Mouse (Mus musculus) heart, embryonic 14.5 days (tissue): Measurements from ENCODE around the gene Aggf1. TPM values are rescaled to one million over a fixed set of nuclear protein-coding genes. Genes with fewer than 3 reads are reported as not detected.

Experiments
- ATAC-seq: fragments of 200-750 bp; cut with Nextera tagmentation; 2 replicates; pipeline ENCODE4 v1.8.0; 2017; ENCODE audit warnings: low read depth, moderate TSS enrichment; ENCODE audit not compliant: insufficient number of reproducible peaks, insufficient read depth, low FRiP score
- H3K27ac ChIP-seq, 2 experiments: fragments of 200-500 bp in 1 of 2; fragments of 300-500 bp in 1 of 2; sonication (generic) in 1 of 2; replicated peaks in 1 of 2; 2 replicates each; pipeline ENCODE4 v1.5.1; 2012 to 2014; ENCODE audit warnings: low read depth in 2 of 2, low read length in 2 of 2, control low read depth in 1 of 2, mild to moderate bottlenecking in 1 of 2, mixed read lengths in 1 of 2; ENCODE audit not compliant: control insufficient read depth in 1 of 2, insufficient read depth in 1 of 2
- H3K27me3 ChIP-seq: fragments of 300-500 bp; sonication (generic); 2 replicates; pipeline ENCODE4 v1.6.1; 2014; ENCODE audit warnings: mild to moderate bottlenecking, low read length, control low read depth; ENCODE audit not compliant: control insufficient read depth, insufficient read depth
- H3K36me3 ChIP-seq: fragments of 300-500 bp; sonication (generic); 2 replicates; pipeline ENCODE4 v1.6.1; 2014; ENCODE audit warnings: mild to moderate bottlenecking, control low read depth, low read length, mixed read lengths; ENCODE audit not compliant: control insufficient read depth, insufficient read depth
- H3K4me1 ChIP-seq, 2 experiments: fragments of 200-500 bp in 1 of 2; fragments of 300-500 bp in 1 of 2; sonication (generic) in 1 of 2; 2 replicates each; pipeline ENCODE4 v1.6.1; 2012 to 2014; ENCODE audit warnings: low read length in 2 of 2, control low read depth in 1 of 2, mixed read lengths in 1 of 2; ENCODE audit not compliant: control insufficient read depth in 2 of 2, insufficient read depth in 2 of 2
- H3K4me2 ChIP-seq: fragments of 300-500 bp; sonication (generic); 2 replicates; pipeline ENCODE4 v1.6.1; 2014; ENCODE audit warnings: mild to moderate bottlenecking, low read length
- H3K4me3 ChIP-seq, 2 experiments: fragments of 200-500 bp in 1 of 2; fragments of 300-500 bp in 1 of 2; sonication (generic) in 1 of 2; 2 replicates each; pipeline ENCODE4 v1.5.1; 2012 to 2014; ENCODE audit warnings: low read length in 2 of 2, mild to moderate bottlenecking in 2 of 2, control low read depth in 1 of 2, low read depth in 1 of 2, moderate library complexity in 1 of 2; ENCODE audit not compliant: control insufficient read depth in 1 of 2, insufficient read depth in 1 of 2
- H3K9ac ChIP-seq: fragments of 300-500 bp; sonication (generic); 2 replicates; pipeline ENCODE4 v1.6.1; 2014; ENCODE audit warnings: mild to moderate bottlenecking, low read length
- H3K9me3 ChIP-seq: fragments of 300-500 bp; sonication (generic); 2 replicates; pipeline ENCODE4 v1.6.1; 2016; ENCODE audit warnings: low read length, control low read depth; ENCODE audit not compliant: control insufficient read depth
- WGBS: fragments of 180-500 bp; shearing (Covaris S2); extraction: QIAGEN DNeasy Blood & Tissue Kit; methylation state at CpG from one replicate; pipeline ENCODE4 v1.1.7; 2014; 5-methylcytosine and 5-hydroxymethylcytosine counted together
- polyA plus RNA-seq: library from polyadenylated mRNA; unstranded; fragments of >200 nt; fragmentation: Nextera tagmentation; extraction: Ambion mirVana; gene quantifications from 2 replicates; pipeline ENCODE4 v1.2.1, GENCODE M21; 2014

The Aggf1 gene
- polyA plus RNA-seq, 1 experiment from 2014 or later, result 27.5 TPM

DNA sequence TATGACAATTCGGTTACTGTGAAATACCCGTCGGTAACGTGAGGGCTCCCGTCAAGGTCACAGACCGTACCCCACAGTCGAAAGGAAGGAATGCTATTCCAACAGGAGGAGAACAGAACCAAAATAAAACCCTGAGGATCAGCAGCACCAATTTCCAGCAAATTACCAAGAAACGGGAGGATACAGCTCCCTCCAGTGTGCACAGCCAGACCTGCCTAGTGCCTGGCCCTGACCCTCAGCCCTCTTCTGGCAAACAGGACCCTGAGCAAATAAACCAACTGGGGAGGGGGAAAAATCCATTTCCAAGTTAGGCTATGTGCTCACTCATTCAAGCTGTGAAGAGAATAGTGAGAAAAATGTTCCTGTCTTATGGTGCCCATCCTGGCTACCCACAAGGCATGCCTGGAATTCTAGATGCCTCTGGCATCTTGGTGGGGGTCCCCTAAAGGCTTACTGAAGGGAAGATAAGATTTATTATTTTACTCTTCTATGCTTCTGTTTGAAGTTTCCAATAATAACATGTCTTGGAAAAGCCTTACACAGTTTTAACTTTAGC, 68.0 kb downstream of the Aggf1 start:
- Histone ChIP-seq H3K27ac (no peak overlapping the region), H3K36me3 (no peaks in the 10 kb centered on the region), H3K4me3 (no peak overlapping the region), H3K4me2 (no peak overlapping the region), H3K27me3 (no peaks in the 10 kb centered on the region), H3K9ac (no peak overlapping the region), H3K9me3 (no peaks in the 10 kb centered on the region), H3K4me1 (peaks cover 0 to 2% of the 10 kb centered on the region in 2 experiments; a peak in 1 of 4 replicates)
- WGBS, result 62% methylated on average over 8 of the region's 8 CpGs
- no peak for ATAC-seq

DNA sequence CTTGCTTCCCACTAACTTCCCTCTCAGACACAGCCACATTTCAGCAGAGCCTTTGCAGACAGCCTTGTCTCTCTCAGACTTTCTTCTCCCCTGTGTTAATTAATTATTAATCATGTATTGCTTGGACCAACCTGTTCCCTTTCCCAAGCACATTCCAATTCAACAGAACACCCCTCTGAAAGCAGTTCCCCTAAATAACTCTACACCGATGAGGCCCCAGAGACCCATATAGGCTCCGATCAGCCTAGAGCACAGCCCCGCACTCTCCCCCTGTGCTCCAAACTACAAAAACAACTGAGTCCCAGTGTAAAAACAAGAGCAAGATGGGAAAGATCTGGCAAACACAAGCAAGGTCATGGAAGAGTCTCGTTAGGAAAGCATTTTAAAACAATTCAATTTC, 68.6 kb downstream of the Aggf1 start:
- no peak for ATAC-seq
- no peaks in the 10 kb centered on the region for H3K27me3 ChIP-seq
- no peak overlapping the region for H3K4me2 ChIP-seq
- no peaks in the 10 kb centered on the region for H3K36me3 ChIP-seq
- no peaks in the 10 kb centered on the region for H3K9me3 ChIP-seq
- no peak overlapping the region for H3K4me3 ChIP-seq
- no peak overlapping the region for H3K27ac ChIP-seq
- no peak overlapping the region for H3K9ac ChIP-seq
- 63% methylated on average over 4 of the region's 4 CpGs for WGBS
- peaks cover 0 to 2% of the 10 kb centered on the region in 2 experiments; a peak in 1 of 4 replicates for H3K4me1 ChIP-seq

Other genes with a start within 250 kb of the Aggf1 start
- gene Pde8b, start 125.0 kb downstream of the Aggf1 start, polyA plus RNA-seq, result 0.93 and 0.99 TPM in 2 replicates
- 52.9 and 54.5 TPM in 2 replicates for gene Zbed3, start 51.7 kb downstream of the Aggf1 start, polyA plus RNA-seq
- not detected in 2 replicates for gene Crhbp, start 69.6 kb upstream of the Aggf1 start, polyA plus RNA-seq
- not detected in 2 replicates for gene S100z, start 103.4 kb upstream of the Aggf1 start, polyA plus RNA-seq
- 0.36 and 0.85 TPM in 2 replicates for gene F2rl1, start 149.9 kb upstream of the Aggf1 start, polyA plus RNA-seq
- gene F2r, start 243.1 kb upstream of the Aggf1 start, polyA plus RNA-seq, result 128 and 133 TPM in 2 replicates